Mouse (Mus musculus) yolk sac, embryonic 10.5 days (tissue): Measurements from ENCODE around the gene Stk33.

Experiments
- DNase-seq: peaks from one replicate; pipeline ENCODE4 v3.0.0-alpha.2; 2017; ENCODE audit warnings: low spot score

The Stk33 gene

GRCm38 (mm10) chr7:109241313-109241712, 197.6 kb downstream of the Stk33 start:
- DNase-seq: no peak

- no peak for DNase-seq
Observed at GRCm38 (mm10) chr7:109239346-109239745, 199.5 kb downstream of the Stk33 start.

- no peak for DNase-seq
Observed at GRCm38 (mm10) chr7:109238724-109239123, 200.2 kb downstream of the Stk33 start.

- no peak for DNase-seq
Observed at GRCm38 (mm10) chr7:109234882-109235640, 203.8 kb downstream of the Stk33 start.

GRCm38 (mm10) chr7:109234476-109234875, 204.4 kb downstream of the Stk33 start:
- no peak for DNase-seq

- no peak for DNase-seq
Observed at GRCm38 (mm10) chr7:109231881-109232321, 207.0 kb downstream of the Stk33 start.

GRCm38 (mm10) chr7:109231307-109231706, 207.6 kb downstream of the Stk33 start:
- DNase-seq: no peak

- peak; percentile 22 for DNase-seq
Observed at GRCm38 (mm10) chr7:109230806-109231205, 208.1 kb downstream of the Stk33 start.
